Mouse (Mus musculus) liver, adult 2 months (tissue): ENCODE data around the gene Dmxl2. TPM values are rescaled to one million over a fixed set of nuclear protein-coding genes. Genes with fewer than 3 reads are reported as not detected.

Experiments
- DNase-seq: peaks from one replicate; pipeline ENCODE4 v3.0.0-alpha.2; 2011; ENCODE audit warnings: low read depth, low spot score; ENCODE audit errors: extremely low read depth
- H3K27ac ChIP-seq: fragments of 200-500 bp; replicated peaks from 2 replicates; pipeline ENCODE4 v1.5.1; 2012; ENCODE audit warnings: low read depth, mild to moderate bottlenecking, control low read depth, inconsistent platforms, low read length; ENCODE audit not compliant: insufficient read depth
- H3K27me3 ChIP-seq: fragments of 200-500 bp; 2 replicates; pipeline ENCODE4 v1.6.1; 2012; ENCODE audit warnings: mild to moderate bottlenecking, moderate library complexity, low read length, inconsistent platforms; ENCODE audit not compliant: control insufficient read depth, insufficient read depth
- H3K36me3 ChIP-seq: fragments of 200-500 bp; 2 replicates; pipeline ENCODE4 v1.6.1; 2012; ENCODE audit warnings: low read length, inconsistent platforms; ENCODE audit not compliant: control insufficient read depth, insufficient read depth
- H3K4me1 ChIP-seq: fragments of 200-500 bp; 2 replicates; pipeline ENCODE4 v1.6.1; 2011; ENCODE audit warnings: low read length; ENCODE audit not compliant: control insufficient read depth, insufficient read depth
- H3K4me3 ChIP-seq: fragments of 200-500 bp; 2 replicates; pipeline ENCODE4 v1.5.1; 2011; ENCODE audit warnings: low read depth, mild to moderate bottlenecking, control low read depth, low read length, moderate library complexity; ENCODE audit not compliant: insufficient read depth
- H3K79me2 ChIP-seq: fragments of 200-500 bp; 2 replicates; pipeline ENCODE4 v1.6.1; 2012; ENCODE audit warnings: inconsistent platforms, mild to moderate bottlenecking, low read length, moderate library complexity; ENCODE audit not compliant: control insufficient read depth, insufficient read depth
- H3K9ac ChIP-seq: fragments of 200-500 bp; 2 replicates; pipeline ENCODE4 v1.6.1; 2012; ENCODE audit warnings: low read depth, mild to moderate bottlenecking, control low read depth, inconsistent platforms, low read length
- CTCF ChIP-seq: fragments of 200-500 bp; IDR thresholded peaks from 2 replicates; pipeline ENCODE4 v1.5.1; 2011; ENCODE audit warnings: low read depth, low read length, control low read depth
- POLR2A ChIP-seq: fragments of 200-500 bp; IDR thresholded peaks from 2 replicates; pipeline ENCODE4 v1.6.1; 2011; ENCODE audit warnings: low read length, control low read depth; ENCODE audit not compliant: insufficient read depth; ENCODE audit errors: extremely low read depth
- WGBS: fragments of 180-500 bp; shearing (Covaris S2); methylation state at CpG from one replicate; pipeline ENCODE4 v1.1.7; 2018; 5-methylcytosine and 5-hydroxymethylcytosine counted together
- polyA plus RNA-seq: library from polyadenylated mRNA; depleted of rRNA; stranded (reverse); fragments of >200 nt; gene quantifications from 2 replicates; pipeline ENCODE4 v1.2.3, GENCODE M21; 2012
- total RNA-seq: library from RNA; depleted of rRNA; stranded (reverse); fragments of >200 nt; gene quantifications from 2 replicates; pipeline ENCODE4 v1.2.3, GENCODE M21; 2014

Gene Dmxl2
- total and polyA plus RNA-seq, 2 experiments = 3.6 to 20.7 TPM

- Histone ChIP-seq H3K36me3 (no peaks in the 10 kb centered on the region), H3K79me2 (no peaks in the 10 kb centered on the region), H3K4me3 (no peak within 1 kb of the TSS), H3K4me1 (no peaks in the 10 kb centered on the region), H3K27ac (no peak within 1 kb of the TSS), H3K27me3 (no peaks in the 10 kb centered on the region), H3K9ac (no peak within 1 kb of the TSS)
- 95% methylated on average over 14 of the region's 14 CpGs for WGBS
- TF ChIP-seq POLR2A (no peak), CTCF (no peak)
- DNase-seq = no peak
Observed at GRCm38 (mm10) chr9:54538684-54539083, 37.3 kb upstream of the Dmxl2 start, which contains the start of gene Sh2d7. Sh2d7 (plus strand) TSS chr9:54538984.

GRCm38 (mm10) chr9:54538244-54538643 lies 36.8 kb upstream of the Dmxl2 start:
- H3K4me1 ChIP-seq = no peaks in the 10 kb centered on the region
- H3K27ac ChIP-seq = no peak overlapping the region
- no peaks in the 10 kb centered on the region for H3K79me2 ChIP-seq
- H3K4me3 ChIP-seq = no peak overlapping the region
- TF ChIP-seq POLR2A (no peak), CTCF (no peak)
- no peak overlapping the region for H3K9ac ChIP-seq
- WGBS = 99% methylated on average over 3 of the region's 3 CpGs
- H3K27me3 ChIP-seq = no peaks in the 10 kb centered on the region
- no peaks in the 10 kb centered on the region for H3K36me3 ChIP-seq
- no peak for DNase-seq

GRCm38 (mm10) chr9:54537480-54537879 lies 36.1 kb upstream of the Dmxl2 start:
- Histone ChIP-seq H3K36me3 (no peaks in the 10 kb centered on the region), H3K4me3 (no peak overlapping the region), H3K27me3 (no peaks in the 10 kb centered on the region), H3K27ac (no peak overlapping the region), H3K4me1 (no peaks in the 10 kb centered on the region), H3K79me2 (no peaks in the 10 kb centered on the region), H3K9ac (no peak overlapping the region)
- TF ChIP-seq POLR2A (no peak), CTCF (no peak)
- 92% methylated on average over 3 of the region's 3 CpGs for WGBS
- no peak for DNase-seq

GRCm38 (mm10) chr9:54537030-54537429 lies 35.6 kb upstream of the Dmxl2 start:
- Histone ChIP-seq H3K79me2 (no peaks in the 10 kb centered on the region), H3K4me3 (no peak overlapping the region), H3K4me1 (no peaks in the 10 kb centered on the region), H3K36me3 (no peaks in the 10 kb centered on the region), H3K27me3 (no peaks in the 10 kb centered on the region), H3K27ac (no peak overlapping the region), H3K9ac (no peak overlapping the region)
- no peak for TF ChIP-seq POLR2A
- no peak for TF ChIP-seq CTCF
- DNase-seq = no peak
- WGBS = 72% methylated on average over 4 of the region's 4 CpGs

GRCm38 (mm10) chr9:54536236-54536635 lies 34.8 kb upstream of the Dmxl2 start:
- WGBS = 64% methylated on average over 7 of the region's 7 CpGs
- Histone ChIP-seq H3K79me2 (no peaks in the 10 kb centered on the region), H3K9ac (no peak overlapping the region), H3K4me3 (no peak overlapping the region), H3K36me3 (no peaks in the 10 kb centered on the region), H3K4me1 (no peaks in the 10 kb centered on the region), H3K27me3 (no peaks in the 10 kb centered on the region), H3K27ac (no peak overlapping the region)
- no peak for DNase-seq
- TF ChIP-seq CTCF = peak; percentile 45
- no peak for TF ChIP-seq POLR2A

- WGBS = 76% methylated on average over 5 of the region's 5 CpGs
- H3K27ac ChIP-seq = no peak overlapping the region
- no peak for TF ChIP-seq CTCF
- no peak for TF ChIP-seq POLR2A
- no peaks in the 10 kb centered on the region for H3K4me1 ChIP-seq
- H3K36me3 ChIP-seq = no peaks in the 10 kb centered on the region
- no peak overlapping the region for H3K9ac ChIP-seq
- no peaks in the 10 kb centered on the region for H3K27me3 ChIP-seq
- H3K4me3 ChIP-seq = no peak overlapping the region
- no peak for DNase-seq
- no peaks in the 10 kb centered on the region for H3K79me2 ChIP-seq
Observed at GRCm38 (mm10) chr9:54533975-54534374, 32.5 kb upstream of the Dmxl2 start.
